Mouse (Mus musculus): Measurements from ENCODE around the gene A930018P22Rik. TPM values are rescaled to one million over a fixed set of nuclear protein-coding genes. Genes with fewer than 3 reads are reported as not detected.
"Not testable (repeated sequence)": the region's sequence is repeated elsewhere in the genome, so short reads cannot be mapped to it uniquely, and the experiment has no call there.

The A930018P22Rik gene
- not detected in 2 replicates for polyA plus RNA-seq (2014; fragmentation: Nextera tagmentation; extraction: Ambion mirVana)

GRCm38 (mm10) chr2:104122505-104123378 is at the start of gene A930018P22Rik:
Gene A930018P22Rik (plus strand): TSS chr2:104122769.
- H3K4me1 ChIP-seq (ENCODE audit: control insufficient read depth, insufficient read depth, low read length): no peaks in the 10 kb centered on the region
- no peaks in the 10 kb centered on the region for H3K36me3 ChIP-seq (ENCODE audit: control insufficient read depth, insufficient read depth, low read length)
- 0% methylated on average over 70 of the region's 74 CpGs for WGBS
- peak; percentile 95 for DNase-seq (ENCODE audit: low spot score)
- no peaks in the 10 kb centered on the region for H3K9me3 ChIP-seq (ENCODE audit: control insufficient read depth, low read length)
- ATAC-seq (ENCODE audit: insufficient read depth, low FRiP score, low TSS enrichment): peak; percentile 91
- H3K4me2 ChIP-seq (ENCODE audit: low read depth): peak within 1 kb of the TSS; percentile 98
- 0 out of 2 replicates have a peak, but pooled peaks cover 3% of the 10 kb centered on the region for H3K27me3 ChIP-seq (ENCODE audit: control insufficient read depth, insufficient read depth, low read length)
- H3K9ac ChIP-seq (ENCODE audit: low read length): peak within 1 kb of the TSS; percentile 69
- 0 out of 2 replicates have a peak within 1 kb of the TSS, but pooled peaks have one; percentile 15 for H3K27ac ChIP-seq (ENCODE audit: low read depth, low read length)
- H3K4me3 ChIP-seq (ENCODE audit: low read depth, low read length): peak within 1 kb of the TSS; percentile 59

- H3K27ac ChIP-seq (ENCODE audit: low read depth, low read length); DNase-seq (ENCODE audit: low spot score); H3K4me2 ChIP-seq (ENCODE audit: low read depth); H3K36me3 ChIP-seq (ENCODE audit: control insufficient read depth, insufficient read depth, low read length); H3K4me3 ChIP-seq (ENCODE audit: low read depth, low read length); H3K4me1 ChIP-seq (ENCODE audit: control insufficient read depth, insufficient read depth, low read length); H3K9ac ChIP-seq (ENCODE audit: low read length); ATAC-seq (ENCODE audit: insufficient read depth, low FRiP score, low TSS enrichment); H3K9me3 ChIP-seq (ENCODE audit: control insufficient read depth, low read length); H3K27me3 ChIP-seq (ENCODE audit: control insufficient read depth, insufficient read depth, low read length): not testable (repeated sequence)
- 76% methylated on average over 5 of the region's 5 CpGs for WGBS
Measured at GRCm38 (mm10) chr2:104078285-104078684, 44.3 kb upstream of the A930018P22Rik start.

GRCm38 (mm10) chr2:104081436-104082050 is 41.0 kb upstream of the A930018P22Rik start:
- H3K36me3 ChIP-seq (ENCODE audit: control insufficient read depth, insufficient read depth, low read length); ATAC-seq (ENCODE audit: insufficient read depth, low FRiP score, low TSS enrichment); H3K4me3 ChIP-seq (ENCODE audit: low read depth, low read length); DNase-seq (ENCODE audit: low spot score); H3K9me3 ChIP-seq (ENCODE audit: control insufficient read depth, low read length); H3K27me3 ChIP-seq (ENCODE audit: control insufficient read depth, insufficient read depth, low read length); H3K27ac ChIP-seq (ENCODE audit: low read depth, low read length); H3K4me2 ChIP-seq (ENCODE audit: low read depth); H3K9ac ChIP-seq (ENCODE audit: low read length); H3K4me1 ChIP-seq (ENCODE audit: control insufficient read depth, insufficient read depth, low read length): not testable (repeated sequence)
- WGBS: no CpG with 5 or more reads among the region's 1 CpGs

GRCm38 (mm10) chr2:104082474-104082873 is 40.1 kb upstream of the A930018P22Rik start:
- H3K4me1 ChIP-seq (ENCODE audit: control insufficient read depth, insufficient read depth, low read length): no peaks in the 10 kb centered on the region
- no peak overlapping the region for H3K27ac ChIP-seq (ENCODE audit: low read depth, low read length)
- no peaks in the 10 kb centered on the region for H3K9me3 ChIP-seq (ENCODE audit: control insufficient read depth, low read length)
- no peaks in the 10 kb centered on the region for H3K27me3 ChIP-seq (ENCODE audit: control insufficient read depth, insufficient read depth, low read length)
- no peak for ATAC-seq (ENCODE audit: insufficient read depth, low FRiP score, low TSS enrichment)
- no peak for DNase-seq (ENCODE audit: low spot score)
- H3K9ac ChIP-seq (ENCODE audit: low read length): no peak overlapping the region
- H3K4me3 ChIP-seq (ENCODE audit: low read depth, low read length): no peak overlapping the region
- no peaks in the 10 kb centered on the region for H3K36me3 ChIP-seq (ENCODE audit: control insufficient read depth, insufficient read depth, low read length)
- no peak overlapping the region for H3K4me2 ChIP-seq (ENCODE audit: low read depth)

GRCm38 (mm10) chr2:104084027-104084426 is 38.5 kb upstream of the A930018P22Rik start:
- not testable (repeated sequence) for H3K4me3 ChIP-seq (ENCODE audit: low read depth, low read length); H3K9ac ChIP-seq (ENCODE audit: low read length); H3K9me3 ChIP-seq (ENCODE audit: control insufficient read depth, low read length); H3K27ac ChIP-seq (ENCODE audit: low read depth, low read length); ATAC-seq (ENCODE audit: insufficient read depth, low FRiP score, low TSS enrichment); H3K36me3 ChIP-seq (ENCODE audit: control insufficient read depth, insufficient read depth, low read length); H3K4me1 ChIP-seq (ENCODE audit: control insufficient read depth, insufficient read depth, low read length); H3K4me2 ChIP-seq (ENCODE audit: low read depth); H3K27me3 ChIP-seq (ENCODE audit: control insufficient read depth, insufficient read depth, low read length); DNase-seq (ENCODE audit: low spot score)

- H3K4me1 ChIP-seq (ENCODE audit: control insufficient read depth, insufficient read depth, low read length); DNase-seq (ENCODE audit: low spot score); H3K27ac ChIP-seq (ENCODE audit: low read depth, low read length); ATAC-seq (ENCODE audit: insufficient read depth, low FRiP score, low TSS enrichment); H3K9ac ChIP-seq (ENCODE audit: low read length); H3K4me2 ChIP-seq (ENCODE audit: low read depth); H3K4me3 ChIP-seq (ENCODE audit: low read depth, low read length); H3K9me3 ChIP-seq (ENCODE audit: control insufficient read depth, low read length); H3K36me3 ChIP-seq (ENCODE audit: control insufficient read depth, insufficient read depth, low read length); H3K27me3 ChIP-seq (ENCODE audit: control insufficient read depth, insufficient read depth, low read length): not testable (repeated sequence)
- 63% methylated on average over 1 of the region's 1 CpGs for WGBS
Measured at GRCm38 (mm10) chr2:104087562-104087961, 35.0 kb upstream of the A930018P22Rik start.

GRCm38 (mm10) chr2:104093305-104093704 is 29.3 kb upstream of the A930018P22Rik start:
- Histone ChIP-seq H3K9ac (ENCODE audit: low read length) (no peak overlapping the region), H3K27me3 (ENCODE audit: control insufficient read depth, insufficient read depth, low read length) (no peaks in the 10 kb centered on the region), H3K27ac (ENCODE audit: low read depth, low read length) (no peak overlapping the region), H3K4me2 (ENCODE audit: low read depth) (no peak overlapping the region), H3K4me3 (ENCODE audit: low read depth, low read length) (no peak overlapping the region), H3K4me1 (ENCODE audit: control insufficient read depth, insufficient read depth, low read length) (no peaks in the 10 kb centered on the region), H3K36me3 (ENCODE audit: control insufficient read depth, insufficient read depth, low read length) (no peaks in the 10 kb centered on the region), H3K9me3 (ENCODE audit: control insufficient read depth, low read length) (no peaks in the 10 kb centered on the region)
- no peak for ATAC-seq (ENCODE audit: insufficient read depth, low FRiP score, low TSS enrichment)
- DNase-seq (ENCODE audit: low spot score): no peak
- WGBS: 72% methylated on average over 2 of the region's 2 CpGs

- Histone ChIP-seq H3K4me3 (ENCODE audit: low read depth, low read length) (peak within 1 kb of the TSS; percentile 41), H3K4me2 (ENCODE audit: low read depth) (peak within 1 kb of the TSS; percentile 45), H3K27me3 (ENCODE audit: control insufficient read depth, insufficient read depth, low read length) (no peaks in the 10 kb centered on the region), H3K4me1 (ENCODE audit: control insufficient read depth, insufficient read depth, low read length) (no peaks in the 10 kb centered on the region), H3K27ac (ENCODE audit: low read depth, low read length) (peak within 1 kb of the TSS; percentile 36; the same call in 1 of the 2 replicates), H3K9ac (ENCODE audit: low read length) (peak within 1 kb of the TSS; percentile 58), H3K36me3 (ENCODE audit: control insufficient read depth, insufficient read depth, low read length) (no peaks in the 10 kb centered on the region), H3K9me3 (ENCODE audit: control insufficient read depth, low read length) (no peaks in the 10 kb centered on the region)
- DNase-seq (ENCODE audit: low spot score) (peak; percentile 83), ATAC-seq (ENCODE audit: insufficient read depth, low FRiP score, low TSS enrichment) (peak; percentile 90)
- 3% methylated on average over 15 of the region's 15 CpGs for WGBS
Measured at GRCm38 (mm10) chr2:104095741-104096213, 26.8 kb upstream of the A930018P22Rik start, which contains the start of gene Cd59a. Gene Cd59a (plus strand): TSS chr2:104095801.
